Mouse (Mus musculus) embryonic facial prominence, embryonic 13.5 days (tissue): ENCODE data around the gene Phactr4. TPM values are rescaled to one million over a fixed set of nuclear protein-coding genes. Genes with fewer than 3 reads are reported as not detected.

ENCODE experiments used
- ATAC-seq: fragments of 200-750 bp; cut with Nextera tagmentation; 2 replicates; pipeline ENCODE4 v1.8.0; 2017; ENCODE audit warnings: low read depth; ENCODE audit not compliant: insufficient number of reproducible peaks, insufficient read depth, low FRiP score, low TSS enrichment
- H3K27ac ChIP-seq: fragments of 300-500 bp; sonication (generic); 2 replicates; pipeline ENCODE4 v1.5.1; 2015; ENCODE audit warnings: moderate library complexity, mild to moderate bottlenecking, inconsistent platforms
- H3K27me3 ChIP-seq: fragments of 300-500 bp; sonication (generic); 2 replicates; pipeline ENCODE4 v1.6.1; 2015; ENCODE audit warnings: mild to moderate bottlenecking, inconsistent platforms
- H3K36me3 ChIP-seq: fragments of 300-500 bp; sonication (generic); 2 replicates; pipeline ENCODE4 v1.6.1; 2015; ENCODE audit warnings: mild to moderate bottlenecking, inconsistent platforms
- H3K4me1 ChIP-seq: fragments of 300-500 bp; sonication (generic); 2 replicates; pipeline ENCODE4 v1.6.1; 2015; ENCODE audit warnings: inconsistent platforms
- H3K4me2 ChIP-seq: fragments of 300-500 bp; sonication (generic); 2 replicates; pipeline ENCODE4 v1.6.1; 2015; ENCODE audit warnings: moderate library complexity, mild to moderate bottlenecking, inconsistent platforms
- H3K4me3 ChIP-seq: fragments of 300-500 bp; sonication (generic); 2 replicates; pipeline ENCODE4 v1.5.1; 2015; ENCODE audit warnings: mild to moderate bottlenecking, inconsistent platforms
- H3K9ac ChIP-seq: fragments of 300-500 bp; sonication (generic); 2 replicates; pipeline ENCODE4 v1.6.1; 2015; ENCODE audit warnings: mild to moderate bottlenecking, inconsistent platforms
- H3K9me3 ChIP-seq: fragments of 300-500 bp; sonication (generic); 2 replicates; pipeline ENCODE4 v1.6.1; 2016; ENCODE audit warnings: inconsistent platforms
- WGBS: fragments of 180-500 bp; shearing (Covaris S2); methylation state at CpG from one replicate; pipeline ENCODE4 v1.1.7; 2015; ENCODE audit warnings: mixed read lengths; 5-methylcytosine and 5-hydroxymethylcytosine counted together
- polyA plus RNA-seq: library from polyadenylated mRNA; unstranded; fragments of >200 nt; fragmentation: Nextera tagmentation; extraction: Ambion mirVana; gene quantifications from 2 replicates; pipeline ENCODE4 v1.2.1, GENCODE M21; 2015

The Phactr4 gene
- polyA plus RNA-seq, 1 experiment from 2014 or later: 22.7 TPM

DNA sequence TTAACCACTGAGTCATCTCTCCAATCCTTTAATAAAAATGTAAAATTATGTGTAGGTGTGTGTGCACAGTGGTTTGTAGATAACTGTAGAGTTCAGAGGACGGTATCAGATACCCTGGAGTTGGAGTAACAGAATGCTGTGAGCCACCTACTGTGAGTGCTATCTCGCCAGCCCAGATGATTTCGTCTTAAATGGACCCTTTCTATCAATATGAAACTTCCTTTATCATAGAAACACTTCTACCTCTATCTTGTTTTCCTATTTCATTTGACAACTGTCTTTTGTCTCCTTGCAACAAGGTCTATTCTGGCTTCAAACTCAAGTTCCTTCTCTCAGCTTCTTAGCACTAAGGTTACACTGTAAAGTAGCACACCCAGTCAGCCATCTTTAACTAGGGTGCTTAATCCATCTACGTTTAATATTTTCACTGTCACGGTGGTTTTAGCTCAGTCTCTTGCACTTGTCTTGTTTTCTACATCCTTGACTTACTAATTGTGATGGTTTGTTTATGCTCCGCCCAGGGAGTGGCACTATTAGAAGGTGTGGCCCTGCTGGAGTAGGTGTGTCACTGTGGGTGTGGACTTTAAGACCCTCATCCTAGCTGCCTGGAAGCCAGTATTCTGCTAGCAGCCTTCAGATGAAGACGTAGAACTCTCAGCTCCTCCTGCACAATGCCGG, 31.1 kb downstream of the Phactr4 start:
- no peaks in the 10 kb centered on the region for H3K27me3 ChIP-seq
- H3K4me1 ChIP-seq: no peaks in the 10 kb centered on the region
- H3K27ac ChIP-seq: no peak overlapping the region
- ATAC-seq: no peak
- H3K36me3 ChIP-seq: peaks cover 7% of the 10 kb centered on the region
- 91% methylated on average over 8 of the region's 8 CpGs for WGBS
- no peak overlapping the region for H3K9ac ChIP-seq
- no peaks in the 10 kb centered on the region for H3K9me3 ChIP-seq
- H3K4me2 ChIP-seq: no peak overlapping the region
- H3K4me3 ChIP-seq: no peak overlapping the region

DNA sequence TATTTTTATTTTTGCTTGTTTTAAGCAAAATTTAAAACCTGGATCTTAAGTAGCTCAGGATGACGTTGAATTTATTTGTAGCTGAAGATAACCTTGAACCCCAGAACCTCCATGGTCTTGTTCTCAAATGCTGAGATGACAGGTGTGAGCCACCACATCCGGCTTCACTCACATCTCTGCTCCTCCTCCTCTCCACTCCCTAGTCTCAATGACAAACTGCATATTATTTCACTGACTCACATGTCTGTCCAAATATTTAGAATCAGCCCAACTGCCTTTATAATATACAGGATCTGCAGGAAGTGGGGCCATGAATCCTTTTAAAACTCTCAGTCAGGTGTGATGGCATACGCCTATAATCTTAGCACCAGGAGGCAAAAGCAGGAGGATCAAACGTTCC, 33.0 kb downstream of the Phactr4 start:
- H3K4me1 ChIP-seq: no peaks in the 10 kb centered on the region
- no peak overlapping the region for H3K27ac ChIP-seq
- no peaks in the 10 kb centered on the region for H3K9me3 ChIP-seq
- no peaks in the 10 kb centered on the region for H3K27me3 ChIP-seq
- no peak for ATAC-seq
- no peak overlapping the region for H3K4me2 ChIP-seq
- H3K9ac ChIP-seq: no peak overlapping the region
- WGBS: 84% methylated on average over 4 of the region's 4 CpGs
- H3K4me3 ChIP-seq: no peak overlapping the region
- peaks cover 25% of the 10 kb centered on the region for H3K36me3 ChIP-seq

DNA sequence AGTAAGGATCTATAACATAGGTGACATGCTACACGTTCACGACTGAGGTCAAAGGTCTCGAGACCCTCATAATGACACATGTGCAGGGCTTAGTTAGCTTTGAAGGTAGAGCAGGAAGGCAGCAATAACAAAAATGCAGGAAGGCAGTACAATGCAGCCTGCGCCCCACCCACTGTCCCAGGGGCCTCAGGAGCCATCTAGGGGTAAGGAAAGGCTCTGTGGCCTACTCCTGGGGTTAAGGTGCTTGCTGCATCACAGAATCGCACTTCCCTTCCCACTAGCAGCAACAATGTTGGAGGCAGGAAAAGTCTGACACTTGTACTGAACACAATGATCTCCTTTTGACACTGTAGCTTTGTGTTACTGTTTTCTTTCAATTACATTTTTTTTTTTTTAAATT, 34.7 kb downstream of the Phactr4 start:
- H3K9ac ChIP-seq: no peak overlapping the region
- peaks cover 32% of the 10 kb centered on the region for H3K36me3 ChIP-seq
- H3K4me1 ChIP-seq: no peaks in the 10 kb centered on the region
- no peak for ATAC-seq
- H3K4me3 ChIP-seq: no peak overlapping the region
- WGBS: 79% methylated on average over 5 of the region's 5 CpGs
- no peak overlapping the region for H3K27ac ChIP-seq
- no peaks in the 10 kb centered on the region for H3K9me3 ChIP-seq
- no peaks in the 10 kb centered on the region for H3K27me3 ChIP-seq
- H3K4me2 ChIP-seq: no peak overlapping the region

DNA sequence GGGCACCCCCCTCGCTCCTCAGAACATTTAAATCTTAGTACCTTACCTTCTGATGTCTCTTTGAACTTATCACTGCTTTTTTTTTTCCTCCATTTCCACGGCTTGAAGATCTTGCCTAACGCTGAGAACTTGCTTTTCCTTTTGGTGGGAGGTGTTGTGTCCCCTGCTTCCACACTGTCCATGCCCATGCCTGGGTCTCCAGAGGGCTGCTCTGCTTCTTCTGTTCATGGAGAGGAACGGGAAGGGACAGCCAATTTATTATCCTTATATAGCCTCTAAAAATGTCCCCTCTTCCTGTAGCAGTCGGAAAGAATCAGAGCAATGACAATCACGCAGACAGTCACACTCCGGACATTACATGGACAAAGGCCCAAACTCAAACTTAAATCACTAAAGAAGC, 35.4 kb downstream of the Phactr4 start:
- no peaks in the 10 kb centered on the region for H3K9me3 ChIP-seq
- no peak overlapping the region for H3K4me2 ChIP-seq
- no peak overlapping the region for H3K9ac ChIP-seq
- peaks cover 37% of the 10 kb centered on the region for H3K36me3 ChIP-seq
- no peak overlapping the region for H3K27ac ChIP-seq
- H3K4me3 ChIP-seq: no peak overlapping the region
- WGBS: 87% methylated on average over 7 of the region's 7 CpGs
- H3K4me1 ChIP-seq: no peaks in the 10 kb centered on the region
- ATAC-seq: no peak
- H3K27me3 ChIP-seq: no peaks in the 10 kb centered on the region

DNA sequence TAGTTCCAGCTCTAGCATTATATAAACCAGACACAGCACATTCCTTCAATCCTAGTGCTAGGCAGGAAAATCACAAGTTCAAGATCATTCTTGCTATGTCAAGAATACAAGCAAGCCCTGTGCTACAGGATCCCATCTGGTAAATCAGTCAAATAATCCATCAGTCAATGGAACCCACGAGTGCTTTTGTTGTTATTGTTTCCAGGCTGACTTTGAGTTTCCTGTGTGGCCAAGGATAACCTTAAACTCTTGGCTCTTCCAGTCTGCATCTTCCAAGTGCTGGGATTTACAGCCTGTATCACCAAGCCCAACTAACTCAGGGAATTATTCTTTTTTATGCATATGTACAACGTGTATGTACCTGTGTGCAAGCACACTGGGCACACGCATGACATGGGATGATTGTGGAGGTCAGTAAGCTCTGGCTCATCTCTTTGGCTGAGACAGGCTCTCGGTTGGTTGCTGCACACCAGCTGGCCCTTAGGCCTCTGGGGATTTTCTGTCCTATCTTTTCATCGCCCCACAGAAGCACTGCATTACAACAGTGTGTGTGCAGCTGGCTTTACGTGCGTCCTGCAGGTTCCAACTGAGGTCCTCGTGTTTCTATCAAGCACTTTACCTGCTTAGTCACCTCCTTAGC, 36.4 kb downstream of the Phactr4 start:
- no peak overlapping the region for H3K4me3 ChIP-seq
- no peaks in the 10 kb centered on the region for H3K9me3 ChIP-seq
- no peak overlapping the region for H3K4me2 ChIP-seq
- 79% methylated on average over 8 of the region's 8 CpGs for WGBS
- no peak overlapping the region for H3K27ac ChIP-seq
- no peaks in the 10 kb centered on the region for H3K4me1 ChIP-seq
- no peaks in the 10 kb centered on the region for H3K27me3 ChIP-seq
- ATAC-seq: no peak
- peaks cover 44% of the 10 kb centered on the region for H3K36me3 ChIP-seq
- no peak overlapping the region for H3K9ac ChIP-seq

DNA sequence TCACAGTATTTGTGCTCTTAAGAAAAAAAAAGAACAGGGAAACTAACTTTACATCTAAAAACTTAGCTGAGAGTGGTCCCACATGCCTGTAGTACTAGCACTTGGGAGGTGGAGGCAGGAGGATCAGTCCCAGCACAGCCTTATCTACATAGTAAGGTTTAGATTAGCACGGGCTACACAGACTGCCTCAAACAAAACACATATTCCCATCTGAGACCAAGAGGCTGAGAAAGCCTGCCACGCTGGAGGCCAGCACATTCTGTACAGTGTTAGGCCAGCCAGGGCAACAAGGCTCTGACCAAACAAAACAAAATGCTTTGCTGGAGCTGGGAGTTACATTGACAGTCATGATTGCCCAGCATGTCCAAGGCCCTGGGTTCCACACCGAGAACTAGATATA, 38.8 kb downstream of the Phactr4 start:
- Histone ChIP-seq H3K4me2 (no peak overlapping the region), H3K9ac (no peak overlapping the region), H3K4me1 (no peaks in the 10 kb centered on the region), H3K9me3 (no peaks in the 10 kb centered on the region), H3K27me3 (no peaks in the 10 kb centered on the region), H3K36me3 (peaks cover 49% of the 10 kb centered on the region), H3K27ac (no peak overlapping the region), H3K4me3 (no peak overlapping the region)
- 87% methylated on average over 3 of the region's 3 CpGs for WGBS
- ATAC-seq: no peak

DNA sequence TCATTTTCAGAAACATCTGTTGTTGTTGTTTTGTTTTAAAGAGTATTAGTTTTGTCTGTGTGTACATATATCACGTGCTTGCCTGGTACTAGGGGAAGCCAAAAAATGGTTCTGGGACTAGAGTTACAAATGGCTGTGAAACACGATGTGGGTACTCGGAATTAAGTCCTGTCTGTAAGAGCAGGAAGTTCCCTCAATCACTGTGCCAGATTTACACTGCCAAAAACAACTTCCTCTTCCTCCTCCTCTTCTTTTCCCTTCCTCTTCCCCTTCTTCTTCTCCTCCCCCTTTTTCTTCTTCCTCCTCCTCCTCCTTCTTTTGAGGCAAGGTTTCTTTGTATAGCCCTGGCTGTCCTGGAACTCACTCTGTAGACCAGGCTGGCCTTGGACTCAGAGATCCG, 40.0 kb downstream of the Phactr4 start:
- no peak overlapping the region for H3K4me3 ChIP-seq
- no peak overlapping the region for H3K9ac ChIP-seq
- ATAC-seq: no peak
- WGBS: 86% methylated on average over 4 of the region's 4 CpGs
- H3K36me3 ChIP-seq: peaks cover 59% of the 10 kb centered on the region
- no peaks in the 10 kb centered on the region for H3K4me1 ChIP-seq
- H3K27ac ChIP-seq: no peak overlapping the region
- H3K27me3 ChIP-seq: no peaks in the 10 kb centered on the region
- no peaks in the 10 kb centered on the region for H3K9me3 ChIP-seq
- no peak overlapping the region for H3K4me2 ChIP-seq

DNA sequence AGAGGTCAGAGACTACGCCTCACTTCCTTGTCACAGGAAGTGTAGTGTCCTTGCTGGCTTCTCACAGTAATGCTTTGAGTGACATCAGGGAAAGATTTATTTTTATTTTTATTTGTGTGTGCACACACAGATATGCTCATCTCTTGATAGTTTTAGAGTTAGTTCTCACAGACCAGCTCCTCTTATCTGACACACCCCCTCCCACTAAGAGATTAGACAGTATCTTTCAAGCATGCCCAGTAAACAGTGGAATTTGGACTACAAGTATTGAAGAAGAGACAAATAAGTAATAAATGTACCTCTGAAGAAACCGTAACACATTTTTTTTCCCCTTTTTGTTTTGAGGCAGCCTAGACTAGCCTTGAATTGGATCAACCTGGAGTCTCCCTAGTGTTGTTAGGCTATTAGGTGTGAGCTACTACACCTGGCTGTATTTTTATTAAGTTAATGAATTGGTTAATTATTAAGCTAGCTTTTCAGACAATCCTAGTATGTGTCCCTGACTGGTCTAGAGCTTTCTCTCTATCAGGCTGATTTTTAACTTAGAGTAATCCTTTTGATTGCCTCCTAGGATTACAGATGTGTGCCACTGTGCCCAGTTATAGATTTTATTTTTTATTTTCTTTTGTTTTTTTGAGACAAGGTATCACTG, 41.2 kb downstream of the Phactr4 start:
- 89% methylated on average over 2 of the region's 2 CpGs for WGBS

DNA sequence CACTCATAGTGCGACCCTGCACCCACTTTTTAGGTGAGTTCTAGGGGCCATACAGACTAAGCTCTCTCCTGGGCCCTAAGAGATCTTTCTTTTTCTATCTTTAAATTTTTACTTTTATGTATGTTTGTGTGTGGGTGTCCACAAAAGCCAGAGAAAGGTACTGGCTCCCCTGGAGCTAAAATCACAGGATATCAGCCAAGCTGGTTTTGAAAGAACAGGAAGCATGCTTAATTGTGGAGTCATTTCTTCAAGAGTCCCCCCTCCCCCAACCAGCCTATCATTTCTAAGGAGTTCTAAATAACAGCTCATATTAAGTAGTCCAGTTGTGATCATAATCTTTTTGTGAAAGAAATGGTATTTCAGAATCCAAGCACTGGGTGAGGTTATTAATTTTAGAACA, 48.5 kb downstream of the Phactr4 start:
- H3K27me3 ChIP-seq: no peaks in the 10 kb centered on the region
- H3K4me1 ChIP-seq: no peaks in the 10 kb centered on the region
- 95% methylated on average over 1 of the region's 1 CpGs for WGBS
- H3K4me3 ChIP-seq: no peak overlapping the region
- peaks cover 80% of the 10 kb centered on the region for H3K36me3 ChIP-seq
- no peak for ATAC-seq
- no peak overlapping the region for H3K4me2 ChIP-seq
- no peaks in the 10 kb centered on the region for H3K9me3 ChIP-seq
- H3K9ac ChIP-seq: no peak overlapping the region
- no peak overlapping the region for H3K27ac ChIP-seq

More for the DNA sequence above, 41.2 kb downstream of the Phactr4 start:
- Histone ChIP-seq H3K4me3 (no peak overlapping the region), H3K4me2 (no peak overlapping the region), H3K4me1 (no peaks in the 10 kb centered on the region), H3K27me3 (no peaks in the 10 kb centered on the region), H3K9ac (no peak overlapping the region), H3K9me3 (no peaks in the 10 kb centered on the region), H3K36me3 (peaks cover 59% of the 10 kb centered on the region), H3K27ac (no peak overlapping the region)
- no peak for ATAC-seq

DNA sequence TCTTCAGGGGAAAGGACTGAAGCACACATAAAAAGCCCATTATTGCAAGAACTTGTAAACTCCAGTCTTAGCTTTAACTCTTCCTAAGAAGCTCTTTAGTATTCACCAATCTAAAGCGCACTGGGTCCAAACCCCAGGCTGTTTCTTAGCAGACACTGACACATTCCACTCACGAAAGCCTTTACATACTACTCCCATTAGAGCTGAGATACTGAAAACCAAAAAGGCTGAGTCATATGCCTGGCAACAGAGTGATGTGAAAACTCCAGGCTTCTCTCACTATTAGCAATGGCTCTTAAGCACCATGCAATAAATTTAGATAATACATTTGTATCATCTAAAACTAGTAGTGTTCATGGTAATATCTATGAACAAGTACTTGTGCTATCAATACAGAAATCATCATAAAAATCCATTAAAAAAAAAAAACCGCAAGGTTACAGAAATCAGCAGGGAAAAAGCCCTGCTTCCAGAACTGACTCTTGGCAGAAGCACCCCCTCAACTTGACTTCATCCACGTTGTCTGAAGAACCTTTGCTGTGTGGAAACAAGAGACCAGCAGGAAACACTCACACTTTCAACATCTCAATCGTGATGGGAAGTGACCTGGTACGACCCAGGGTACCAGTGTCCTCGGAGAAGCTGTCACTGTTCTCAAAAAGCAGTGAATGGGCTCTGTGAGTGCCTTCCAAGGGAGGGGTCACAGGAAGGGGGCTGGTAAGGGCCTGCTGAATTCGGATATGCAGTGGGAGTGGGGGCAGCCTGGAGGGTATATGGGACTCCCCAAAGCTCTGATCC, 52.1 kb downstream of the Phactr4 start:
- no peak overlapping the region for H3K4me3 ChIP-seq
- H3K27ac ChIP-seq: no peak overlapping the region
- no peak overlapping the region for H3K4me2 ChIP-seq
- H3K27me3 ChIP-seq: no peaks in the 10 kb centered on the region
- WGBS: 79% methylated on average over 8 of the region's 8 CpGs
- H3K9ac ChIP-seq: no peak overlapping the region
- H3K4me1 ChIP-seq: no peaks in the 10 kb centered on the region
- no peaks in the 10 kb centered on the region for H3K9me3 ChIP-seq
- no peak for ATAC-seq
- H3K36me3 ChIP-seq: peaks cover 89% of the 10 kb centered on the region

DNA sequence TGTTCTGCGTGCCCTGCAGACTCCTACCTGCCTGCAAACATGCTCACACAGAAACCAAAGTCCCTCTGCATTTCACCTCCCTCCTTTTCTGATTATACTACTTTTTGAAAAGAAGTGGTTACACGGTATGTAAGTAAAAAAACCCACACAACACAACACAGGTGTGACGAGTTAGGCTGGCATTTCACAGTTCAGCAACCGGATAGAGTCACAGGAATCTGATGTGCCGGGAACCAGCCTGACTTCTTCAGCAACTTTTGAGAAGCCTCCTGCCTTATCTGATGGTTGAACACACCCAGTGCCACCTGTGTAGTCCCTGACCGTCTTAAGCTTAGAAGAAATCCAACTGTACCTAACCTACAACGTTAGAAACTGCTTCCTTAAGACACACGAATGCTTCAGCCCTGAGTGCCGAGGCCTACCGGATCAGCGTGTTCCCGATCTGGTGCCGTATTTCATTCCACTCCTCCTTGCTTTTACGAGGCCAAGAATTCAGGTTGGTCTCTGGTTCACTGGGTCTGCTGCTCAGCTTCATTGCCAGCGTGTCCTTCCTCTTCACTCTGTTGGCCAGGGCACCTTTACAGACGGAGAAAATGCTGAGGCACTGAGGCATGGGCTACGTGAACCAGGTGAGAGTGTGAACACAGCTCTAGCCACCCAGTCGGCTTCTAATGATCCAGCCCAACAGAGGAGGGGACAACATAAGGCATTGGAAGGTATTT, 54.6 kb downstream of the Phactr4 start:
- peaks cover 89% of the 10 kb centered on the region for H3K36me3 ChIP-seq
- no peak overlapping the region for H3K9ac ChIP-seq
- no peaks in the 10 kb centered on the region for H3K9me3 ChIP-seq
- H3K27me3 ChIP-seq: no peaks in the 10 kb centered on the region
- no peak overlapping the region for H3K4me3 ChIP-seq
- WGBS: 88% methylated on average over 18 of the region's 18 CpGs
- no peak overlapping the region for H3K4me2 ChIP-seq
- H3K4me1 ChIP-seq: no peaks in the 10 kb centered on the region
- ATAC-seq: no peak
- H3K27ac ChIP-seq: no peak overlapping the region
